Mouse (Mus musculus) brain, embryonic 14.5 days (tissue): Measurements from ENCODE around the gene Jazf1.

Source experiments
- CTCF ChIP-seq: fragments of 200-500 bp; IDR thresholded peaks from 2 replicates; pipeline ENCODE4 v1.5.1; 2012; ENCODE audit warnings: inconsistent platforms, mild to moderate bottlenecking, moderate library complexity, borderline replicate concordance; ENCODE audit not compliant: insufficient read depth, insufficient read length; ENCODE audit errors: extremely low read depth
- POLR2A ChIP-seq: fragments of 200-500 bp; IDR thresholded peaks from 2 replicates; pipeline ENCODE4 v1.6.1; 2012; ENCODE audit warnings: mild to moderate bottlenecking, inconsistent platforms, borderline replicate concordance; ENCODE audit not compliant: poor library complexity, insufficient read depth, insufficient read length, severe bottlenecking; ENCODE audit errors: extremely low read depth

- TF ChIP-seq POLR2A (no peak), CTCF (no peak)
These were observed 303.2 kb downstream of the Jazf1 start for GRCm38 (mm10) chr6:52765206-52765605.
